Mouse (Mus musculus) fat pad, adult 2 months (tissue): ENCODE measurements around the gene Foxb1.

ENCODE experiments used
- DNase-seq: peaks from one replicate; pipeline ENCODE4 v3.0.0-alpha.2; 2011; ENCODE audit warnings: low read depth, low spot score; ENCODE audit errors: extremely low read depth

Gene Foxb1

DNA sequence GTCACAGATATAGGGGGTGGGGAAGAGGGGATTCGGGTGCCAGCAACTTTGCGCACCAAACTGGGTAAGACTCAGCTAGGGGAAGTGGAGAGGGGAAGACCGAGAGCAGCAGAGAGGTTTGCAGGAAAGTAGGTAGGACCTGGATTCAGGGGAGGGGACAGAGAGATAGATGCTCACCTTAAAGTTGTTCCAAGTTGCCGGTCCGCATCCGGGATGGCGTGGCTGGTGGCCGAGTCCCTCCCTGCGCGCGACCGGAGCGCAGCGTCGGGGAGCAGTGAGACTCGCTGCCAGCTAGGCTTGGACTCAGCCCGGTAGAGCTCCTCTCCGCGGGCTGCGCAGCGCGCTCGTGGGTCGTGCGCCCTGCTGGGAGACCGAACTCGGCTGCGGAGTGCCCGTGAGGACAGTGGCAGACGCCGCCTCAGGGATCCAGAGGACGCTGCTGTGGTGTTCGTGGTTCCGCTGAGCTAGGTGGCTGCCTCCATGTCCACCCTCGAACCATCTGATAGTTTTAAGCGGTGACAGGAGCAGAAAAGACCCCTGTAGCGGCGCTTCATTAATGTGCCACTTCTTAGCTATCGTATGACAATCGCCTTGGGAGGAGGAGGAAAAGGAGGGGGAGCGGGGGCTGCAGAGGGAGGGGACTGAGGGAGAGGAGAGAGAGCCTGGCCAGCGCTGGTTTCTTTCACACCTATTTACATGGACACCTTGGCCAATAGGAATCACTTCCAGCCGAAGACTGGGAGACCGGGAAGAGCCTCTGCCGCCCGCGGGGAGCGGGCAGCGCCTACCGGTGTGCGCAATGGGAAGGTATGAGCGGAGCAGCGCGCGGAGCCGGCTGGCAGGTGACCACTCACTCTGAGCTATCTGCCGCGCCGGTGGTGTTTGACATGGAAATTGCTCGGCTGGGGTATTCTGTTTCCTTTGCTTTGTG is at the start of gene Foxb1:
Foxb1 (minus strand) TSS at position 570 of the 931 bp plus-strand sequence.
- DNase-seq = no peak

- no peak for DNase-seq
These were observed 29.8 kb upstream of the Foxb1 start for GRCm38 (mm10) chr9:69790562-69790961.

GRCm38 (mm10) chr9:69779996-69780395 is 19.3 kb upstream of the Foxb1 start:
- DNase-seq = no peak

GRCm38 (mm10) chr9:69769949-69770585 is 9.3 kb upstream of the Foxb1 start:
- no peak for DNase-seq

GRCm38 (mm10) chr9:69769091-69769948 is 8.6 kb upstream of the Foxb1 start:
- DNase-seq = no peak

GRCm38 (mm10) chr9:69768136-69768875 is 7.6 kb upstream of the Foxb1 start:
- no peak for DNase-seq

DNA sequence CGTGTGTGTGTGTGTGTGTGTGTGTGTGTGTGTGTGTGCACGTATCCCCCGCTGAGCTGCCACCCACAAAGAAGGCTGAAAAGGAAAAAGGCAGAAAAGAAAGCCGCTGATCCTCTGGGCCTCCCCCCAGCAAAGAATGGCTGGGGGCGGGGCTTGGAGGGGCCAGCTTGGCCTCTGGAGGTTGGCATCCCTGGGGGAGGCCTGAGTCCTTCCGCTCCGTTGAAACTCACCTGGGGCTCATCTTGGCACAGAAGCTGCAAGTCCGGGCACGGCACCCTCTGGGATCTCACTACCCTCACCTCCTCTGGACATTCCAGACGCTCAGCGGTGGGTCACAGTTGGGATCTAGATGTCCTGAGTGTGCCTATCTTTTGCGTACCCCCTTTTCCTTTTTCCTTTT is 6.7 kb upstream of the Foxb1 start:
- no peak for DNase-seq

DNA sequence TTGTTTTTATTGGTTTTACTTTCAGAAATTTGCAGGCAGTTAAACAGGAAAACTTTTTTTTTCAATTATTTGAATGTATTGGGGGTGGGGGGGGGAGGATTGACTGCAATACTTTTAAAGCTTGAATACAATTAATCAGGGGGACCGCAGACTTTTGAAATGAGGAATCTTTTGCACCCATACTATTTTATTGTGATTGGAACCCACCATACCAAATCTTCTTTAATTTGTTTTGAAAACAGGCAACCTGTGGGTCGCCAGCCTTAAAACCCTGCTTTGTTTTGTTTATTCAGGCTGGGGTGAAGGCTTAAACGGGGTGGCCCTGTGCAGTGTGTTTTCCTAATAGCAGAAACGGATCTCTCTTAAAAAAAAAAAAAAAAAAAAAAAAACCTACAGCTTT is 6.2 kb upstream of the Foxb1 start:
- DNase-seq = no peak

- DNase-seq = no peak
These were observed 5.6 kb upstream of the Foxb1 start for GRCm38 (mm10) chr9:69766301-69766700.

GRCm38 (mm10) chr9:69765483-69766050 is 4.8 kb upstream of the Foxb1 start:
- DNase-seq = no peak

- no peak for DNase-seq
These were observed 4.1 kb upstream of the Foxb1 start for GRCm38 (mm10) chr9:69764586-69765482.

- DNase-seq = no peak
These were observed 3.2 kb upstream of the Foxb1 start for GRCm38 (mm10) chr9:69763681-69764585.

- DNase-seq = no peak
These were observed 2.0 kb upstream of the Foxb1 start for GRCm38 (mm10) chr9:69762703-69763102.

DNA sequence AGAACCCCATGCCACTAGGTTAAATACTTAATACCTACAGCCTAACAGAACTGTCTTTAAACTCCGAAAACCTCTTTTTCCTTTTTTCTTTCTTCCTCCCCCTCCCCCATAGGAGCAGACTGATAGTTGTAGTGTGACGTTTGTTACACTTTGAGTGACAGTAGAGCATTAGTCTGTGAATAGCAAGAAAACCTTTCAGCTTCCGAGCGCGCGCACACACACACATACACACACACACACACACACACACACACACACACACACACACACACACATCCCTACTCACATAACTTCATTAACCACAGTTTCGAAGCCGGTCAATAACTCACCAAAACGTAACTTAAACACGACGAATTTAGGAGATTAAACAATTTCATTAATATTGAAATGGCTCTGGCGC is 1.5 kb upstream of the Foxb1 start:
- no peak for DNase-seq

DNA sequence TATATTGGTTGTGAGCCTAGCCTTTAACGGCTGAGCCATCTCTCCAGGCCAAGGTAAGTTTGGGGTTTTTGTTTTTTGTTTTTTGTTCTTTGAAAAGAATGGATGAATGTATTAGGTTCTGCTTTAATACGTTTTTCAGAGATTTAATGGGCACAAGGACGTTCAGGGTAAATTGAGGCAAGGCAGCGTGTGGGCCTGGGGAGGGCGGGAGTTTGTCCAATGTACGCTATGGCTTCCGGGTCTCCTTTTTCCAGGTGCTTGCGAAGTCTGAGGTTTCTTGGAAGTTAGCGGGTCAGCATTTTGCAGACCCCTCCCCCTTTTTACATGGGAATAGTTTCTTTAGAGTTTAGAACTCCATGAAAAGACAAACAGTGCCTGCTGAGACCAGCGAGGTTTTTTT is 829 bp upstream of the Foxb1 start:
- DNase-seq = no peak

DNA sequence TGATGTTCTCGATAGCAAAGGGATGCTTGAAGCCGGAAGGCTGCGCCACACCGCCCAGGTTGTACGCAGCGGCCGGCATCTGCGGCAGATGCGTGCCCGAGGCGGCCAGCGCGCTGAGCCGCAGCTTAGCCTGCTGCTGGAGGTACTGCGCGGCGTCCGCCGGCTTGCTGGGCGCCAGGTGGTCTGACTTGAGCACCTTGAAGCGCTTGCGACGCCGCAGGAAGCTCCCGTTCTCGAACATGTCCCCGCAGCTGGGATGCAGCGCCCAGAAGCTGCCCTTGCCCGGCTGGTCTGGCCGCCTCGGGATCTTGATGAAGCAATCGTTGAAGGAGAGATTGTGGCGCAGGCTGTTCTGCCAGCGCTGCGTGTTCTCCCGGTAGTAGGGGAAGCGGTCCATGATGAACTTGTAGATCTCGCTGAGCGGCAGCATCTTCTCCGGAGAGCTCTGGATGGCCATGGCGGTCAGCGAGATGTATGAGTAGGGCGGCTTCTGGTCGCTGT is 969 bp downstream of the Foxb1 start:
- DNase-seq = no peak

- no peak for DNase-seq
These were observed 1.7 kb downstream of the Foxb1 start for GRCm38 (mm10) chr9:69758946-69759615.

DNA sequence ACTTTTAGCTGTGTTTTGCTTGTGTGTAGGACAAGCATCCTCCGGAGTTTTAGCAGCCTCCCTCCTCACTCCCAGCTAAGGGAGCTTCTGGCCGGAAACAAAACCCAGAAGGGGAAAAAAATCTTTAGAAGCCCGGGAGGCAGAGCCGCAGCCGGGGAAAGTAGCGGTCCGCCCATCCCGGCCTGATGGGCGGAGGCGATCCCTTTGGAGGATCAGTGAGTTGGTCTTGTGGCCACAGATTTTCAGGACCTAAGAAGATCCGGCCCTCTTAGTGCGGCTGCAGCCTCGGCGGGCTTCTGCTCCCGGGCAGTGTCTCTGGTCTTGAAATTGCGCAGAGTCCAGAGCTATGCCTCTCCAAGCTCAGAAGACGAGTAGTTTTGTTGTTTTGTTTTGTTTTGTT is 2.2 kb downstream of the Foxb1 start:
- no peak for DNase-seq
